Mouse (Mus musculus): ENCODE measurements around the gene Cfap20.

GRCm38 (mm10) chr8:95437341-95437992 lies 2.8 kb upstream of the Cfap20 start:
- no peak for TF ChIP-seq POLR2A (IDR thresholded peaks at IDR 0.05; ENCODE audit: control insufficient read depth, extremely low read depth, insufficient read depth, low read length, poor library complexity)
- TF ChIP-seq CTCF (IDR thresholded peaks at IDR 0.05; ENCODE audit: borderline replicate concordance, control insufficient read depth, extremely low read depth, insufficient read depth, low read length, poor library complexity) = no peak

Data from thymus, adult 2 months (tissue).